Mouse (Mus musculus): ENCODE measurements around the gene Slamf1.

The Slamf1 gene

DNA sequence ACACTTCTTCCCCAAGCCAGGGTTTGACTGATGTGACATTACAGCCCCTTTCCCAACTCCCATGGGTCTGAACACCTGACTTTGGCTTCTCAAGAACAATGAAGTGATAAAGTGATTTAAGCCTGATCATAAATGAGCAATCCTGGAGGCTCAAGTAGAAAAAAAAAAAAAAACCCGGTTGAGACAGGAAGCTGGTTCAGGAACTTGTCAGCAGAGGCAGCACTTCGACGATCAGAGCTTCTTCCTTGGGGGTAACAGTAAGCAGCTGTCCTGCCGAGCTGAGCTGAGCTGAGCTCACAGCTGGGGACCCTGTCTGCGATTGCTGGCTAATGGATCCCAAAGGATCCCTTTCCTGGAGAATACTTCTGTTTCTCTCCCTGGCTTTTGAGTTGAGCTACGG is at the start of gene Slamf1:
Gene Slamf1, plus strand, starts transcription at position 230 of the 400 bp plus-strand sequence.
- no peak for DNase-seq

DNA sequence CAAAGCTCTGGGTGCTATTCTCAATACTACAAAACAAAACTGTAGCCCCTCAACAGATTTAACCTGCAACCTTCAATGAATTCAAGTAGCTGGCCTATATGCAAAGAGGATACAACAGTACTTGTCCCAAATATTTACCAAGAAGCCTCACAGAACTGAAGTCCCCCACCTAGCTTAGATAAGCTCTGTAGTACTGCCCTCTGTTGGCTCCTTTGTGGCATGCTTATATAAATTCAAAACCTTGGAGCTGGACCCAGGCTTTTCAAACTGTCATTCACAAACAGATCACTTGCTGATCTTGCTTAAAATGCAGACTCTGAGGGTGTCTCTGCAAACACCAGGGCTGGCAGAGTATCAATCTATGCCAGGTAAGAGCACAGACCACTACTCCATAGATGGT is 35.7 kb upstream of the Slamf1 start:
- no peak for DNase-seq

GRCm38 (mm10) chr1:171734898-171735297 is 32.0 kb upstream of the Slamf1 start:
- DNase-seq: no peak

DNA sequence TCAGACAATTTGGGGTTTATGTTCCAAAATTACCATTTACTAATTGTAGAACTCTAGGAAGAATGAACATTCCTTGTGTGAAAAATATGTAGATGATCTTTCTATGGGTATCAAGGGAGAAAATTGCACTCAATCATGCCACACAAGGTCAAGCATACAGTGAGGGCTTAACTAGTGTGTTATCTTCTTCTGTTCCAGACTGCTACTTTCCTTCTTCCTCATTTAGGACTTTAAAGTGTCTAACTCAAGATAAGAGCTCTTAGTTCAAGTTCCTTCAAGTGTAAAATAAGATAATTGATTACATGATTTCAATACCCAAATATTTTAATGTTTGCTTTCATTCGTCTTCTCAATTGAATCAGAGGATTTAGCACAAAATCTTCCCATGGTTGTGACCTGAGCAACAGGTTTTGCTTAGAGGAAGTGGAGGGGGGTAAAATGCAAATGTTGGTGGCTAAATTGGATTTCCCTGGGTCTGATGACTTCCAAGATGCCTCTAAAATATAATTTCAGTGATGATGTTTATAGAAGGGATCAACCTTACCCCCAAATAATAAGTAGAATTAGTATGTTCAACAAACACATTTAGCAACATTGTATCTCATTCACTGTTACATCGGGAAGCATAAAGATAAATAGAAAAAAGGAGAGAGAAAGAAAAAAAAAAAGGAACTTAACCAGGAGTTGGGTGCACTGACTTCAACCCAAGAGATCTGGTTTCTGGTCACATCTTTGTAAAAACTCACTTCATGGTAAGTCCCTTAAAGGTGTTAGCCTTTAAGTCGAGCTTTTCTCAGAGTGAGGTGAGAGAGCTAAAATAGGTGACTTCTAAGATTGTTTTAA is 18.6 kb upstream of the Slamf1 start:
- no peak for DNase-seq

GRCm38 (mm10) chr1:171761853-171762448 is 5.0 kb upstream of the Slamf1 start:
- no peak for DNase-seq

GRCm38 (mm10) chr1:171770996-171771395 is 4.1 kb downstream of the Slamf1 start:
- no peak for DNase-seq

GRCm38 (mm10) chr1:171772121-171772735 is 5.3 kb downstream of the Slamf1 start:
- DNase-seq: no peak

DNA sequence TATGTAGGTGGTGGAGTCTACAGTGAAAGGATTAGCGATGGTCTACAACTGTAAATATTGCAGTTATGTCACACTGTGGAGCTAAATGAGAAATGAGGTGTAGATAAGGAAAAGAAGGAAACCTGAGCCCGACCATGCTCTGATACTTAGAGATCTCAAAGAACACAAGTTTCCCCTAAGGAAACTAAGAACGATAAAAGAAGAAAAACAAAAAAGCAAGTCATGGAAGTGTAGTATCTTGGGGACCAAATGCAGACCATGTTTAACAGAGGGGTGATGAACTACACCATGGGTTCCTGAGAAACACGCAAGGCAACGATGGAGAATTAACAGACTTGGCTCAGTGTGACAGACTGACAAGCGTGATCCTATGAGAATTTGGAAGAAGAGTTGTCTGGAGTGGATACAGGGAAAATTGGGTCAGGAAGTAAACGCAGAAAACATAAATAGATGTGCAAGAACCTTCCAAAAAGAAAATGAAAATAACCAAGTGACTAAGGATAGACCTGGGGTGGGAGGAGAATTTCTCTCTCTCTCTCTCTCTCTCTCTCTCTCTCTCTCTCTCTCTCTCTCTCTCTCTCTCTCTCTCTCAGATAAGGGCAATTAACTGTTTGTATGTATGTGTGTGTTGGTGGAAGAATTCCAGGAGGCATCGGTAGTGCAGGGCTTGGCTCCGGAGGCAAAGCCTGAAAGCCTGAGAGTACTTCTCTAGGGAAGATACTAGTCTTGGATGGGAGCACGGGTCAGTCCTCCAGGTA is 6.5 kb downstream of the Slamf1 start:
- no peak for DNase-seq

DNA sequence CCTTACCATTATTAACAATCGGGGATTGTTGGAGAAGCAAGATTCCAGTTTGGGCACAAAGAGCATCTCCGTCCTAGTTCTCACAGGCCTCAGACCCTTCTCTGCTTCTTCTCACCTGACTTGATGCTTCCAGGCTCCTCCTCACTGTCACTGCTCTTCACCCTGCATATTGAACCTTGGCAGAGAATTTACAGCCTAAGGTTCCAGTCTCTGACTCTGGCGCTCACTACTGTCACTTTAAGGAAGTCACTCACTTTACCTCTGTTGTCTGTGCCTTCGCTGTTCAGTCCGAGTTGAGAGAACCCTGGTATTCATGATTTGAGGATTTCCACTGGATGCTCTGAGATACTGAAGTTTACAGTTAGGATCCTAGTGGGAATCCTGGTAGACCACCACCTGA is 7.3 kb downstream of the Slamf1 start:
- no peak for DNase-seq

DNA sequence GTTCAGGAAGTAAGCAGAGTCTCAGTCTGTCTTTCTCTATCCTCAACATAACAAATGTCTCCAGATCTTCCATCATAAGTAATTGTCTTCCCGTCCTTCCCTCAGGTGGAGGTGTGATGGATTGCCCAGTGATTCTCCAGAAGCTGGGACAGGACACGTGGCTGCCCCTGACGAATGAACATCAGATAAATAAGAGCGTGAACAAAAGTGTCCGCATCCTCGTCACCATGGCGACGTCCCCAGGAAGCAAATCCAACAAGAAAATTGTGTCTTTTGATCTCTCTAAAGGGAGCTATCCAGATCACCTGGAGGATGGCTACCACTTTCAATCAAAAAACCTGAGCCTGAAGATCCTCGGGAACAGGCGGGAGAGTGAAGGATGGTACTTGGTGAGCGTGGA is 7.8 kb downstream of the Slamf1 start:
- DNase-seq: no peak

DNA sequence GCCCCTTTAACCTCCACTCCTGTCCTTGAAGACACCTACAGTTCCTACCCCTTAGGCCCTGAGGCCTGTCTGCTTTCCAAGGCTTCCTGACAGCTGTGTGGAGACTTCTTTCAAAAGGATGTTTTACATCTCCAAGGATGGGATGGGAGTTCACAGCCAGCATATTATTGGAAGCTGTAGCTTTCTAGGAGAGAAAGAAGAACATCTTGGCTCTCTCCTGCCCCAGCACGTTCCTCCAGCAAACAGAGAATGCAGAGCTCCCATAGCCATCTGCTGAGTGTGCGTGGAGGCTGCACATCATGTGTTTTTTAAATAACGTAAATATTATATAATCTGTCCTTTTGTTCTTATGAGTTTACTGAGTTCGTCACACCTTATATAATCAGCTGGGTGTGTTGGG is 8.9 kb downstream of the Slamf1 start:
- no peak for DNase-seq

DNA sequence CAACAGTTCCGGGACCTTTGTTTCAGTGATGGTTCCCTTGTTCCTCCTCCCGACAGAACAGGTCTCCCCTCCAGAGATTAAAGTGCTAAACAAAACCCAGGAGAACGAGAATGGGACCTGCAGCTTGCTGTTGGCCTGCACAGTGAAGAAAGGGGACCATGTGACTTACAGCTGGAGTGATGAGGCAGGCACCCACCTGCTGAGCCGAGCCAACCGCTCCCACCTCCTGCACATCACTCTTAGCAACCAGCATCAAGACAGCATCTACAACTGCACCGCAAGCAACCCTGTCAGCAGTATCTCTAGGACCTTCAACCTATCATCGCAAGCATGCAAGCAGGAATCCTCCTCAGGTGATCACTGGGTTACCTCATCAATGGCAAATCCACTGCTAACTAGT is 10.1 kb downstream of the Slamf1 start:
- DNase-seq: no peak

- no peak for DNase-seq
Observed at GRCm38 (mm10) chr1:171782287-171782915, 15.5 kb downstream of the Slamf1 start.

DNA sequence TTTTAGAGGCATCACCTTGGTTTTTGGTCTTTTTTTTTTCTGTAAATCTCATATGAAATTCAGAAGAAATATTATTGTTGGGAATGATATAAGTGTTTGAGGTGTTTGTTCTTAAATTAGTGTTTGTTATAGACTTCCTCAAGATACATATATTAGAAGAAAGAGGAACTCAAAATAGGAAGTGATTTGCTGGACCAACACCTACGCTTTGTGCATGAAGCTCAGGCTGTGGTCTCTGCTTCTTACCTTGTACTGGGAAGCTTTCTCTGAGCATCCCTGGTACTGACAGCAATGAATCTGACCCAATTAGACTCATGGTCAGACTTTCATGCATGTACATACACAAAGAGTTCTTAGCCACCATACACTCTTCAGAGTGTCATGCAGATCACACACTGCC is 18.9 kb downstream of the Slamf1 start:
- no peak for DNase-seq

- DNase-seq: no peak
Observed at GRCm38 (mm10) chr1:171787281-171788015, 20.5 kb downstream of the Slamf1 start.

GRCm38 (mm10) chr1:171788461-171789283 is 21.7 kb downstream of the Slamf1 start:
- no peak for DNase-seq

DNA sequence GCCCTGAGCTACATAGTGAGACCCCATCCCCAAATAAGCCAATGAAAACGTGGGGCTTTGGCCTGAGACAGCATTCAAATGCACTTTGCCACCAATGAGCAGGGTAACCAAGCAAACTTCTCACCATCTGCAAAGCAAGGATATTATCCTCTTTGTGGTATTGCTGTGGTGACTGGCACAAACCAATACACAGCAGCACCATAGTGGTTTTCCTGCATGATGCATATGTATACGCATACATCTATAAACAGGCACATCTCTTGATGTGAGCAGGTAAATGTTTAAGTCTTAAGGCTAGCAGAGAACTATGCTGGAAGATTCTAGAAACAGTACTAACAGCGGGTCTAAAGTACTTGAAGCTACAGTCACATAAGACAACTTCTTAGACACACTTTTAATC is 22.5 kb downstream of the Slamf1 start:
- DNase-seq: no peak

DNA sequence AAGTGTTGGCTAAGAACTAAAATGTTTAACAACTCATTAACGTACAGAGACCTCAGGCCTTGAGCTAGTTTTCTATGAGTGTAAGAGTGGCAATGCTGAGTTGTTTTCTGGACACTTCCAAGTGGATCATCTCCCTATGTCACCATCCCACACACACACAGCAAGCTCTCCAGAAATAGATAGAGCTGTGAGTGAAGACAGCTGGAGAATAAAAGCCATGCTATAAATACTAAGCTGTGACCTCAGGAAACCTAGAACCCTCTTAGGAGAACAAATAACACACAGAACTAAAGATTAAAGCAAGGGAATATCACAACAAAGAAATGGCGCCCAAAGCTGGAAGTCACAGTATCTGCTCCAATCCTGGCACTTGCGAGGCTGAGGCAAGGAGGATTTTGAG is 24.6 kb downstream of the Slamf1 start:
- no peak for DNase-seq

DNA sequence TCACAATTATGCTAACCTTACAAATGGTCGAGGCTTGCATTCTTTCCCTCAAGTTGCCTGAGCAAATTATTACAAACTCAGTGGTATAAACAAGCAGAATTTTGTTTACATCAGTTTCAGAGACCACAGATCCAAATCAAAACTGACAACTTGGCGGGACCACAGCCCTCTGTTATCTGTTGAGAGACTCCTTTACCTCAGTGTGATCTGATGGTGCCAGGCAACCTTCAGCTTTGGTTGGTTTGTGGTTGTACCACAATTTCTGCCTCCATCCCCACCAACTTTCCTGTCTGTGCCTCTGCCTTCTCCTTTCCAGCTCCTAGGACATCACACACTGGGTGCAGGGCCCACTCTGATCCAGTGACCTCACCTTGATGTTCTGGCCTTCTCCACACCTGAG is 29.3 kb downstream of the Slamf1 start:
- DNase-seq: no peak

GRCm38 (mm10) chr1:171797840-171798239 is 30.9 kb downstream of the Slamf1 start:
- no peak for DNase-seq

- DNase-seq: no peak
Observed at GRCm38 (mm10) chr1:171799648-171800047, 32.7 kb downstream of the Slamf1 start.
